Mouse (Mus musculus) forebrain, embryonic 10.5 days (tissue): ENCODE data around the gene Pik3ip1. TPM values are rescaled to one million over a fixed set of nuclear protein-coding genes. Genes with fewer than 3 reads are reported as not detected.

ENCODE experiments used
- DNase-seq: peaks from one replicate; pipeline ENCODE4 v3.0.0-alpha.2; 2017; ENCODE audit warnings: low spot score; ENCODE audit errors: extremely low spot score
- H3K27ac ChIP-seq: fragments of 300-500 bp; sonication (generic); 2 replicates; pipeline ENCODE4 v1.5.1; 2016; ENCODE audit warnings: mild to moderate bottlenecking
- H3K27me3 ChIP-seq: fragments of 300-500 bp; sonication (generic); 2 replicates; pipeline ENCODE4 v1.6.1; 2016; ENCODE audit warnings: mild to moderate bottlenecking; ENCODE audit not compliant: poor library complexity, severe bottlenecking
- H3K36me3 ChIP-seq: fragments of 300-500 bp; sonication (generic); replicated peaks from 2 replicates; pipeline ENCODE4 v1.6.1; 2016; ENCODE audit warnings: mild to moderate bottlenecking, moderate library complexity
- H3K4me1 ChIP-seq: fragments of 300-500 bp; sonication (generic); 2 replicates; pipeline ENCODE4 v1.6.1; 2016
- H3K4me3 ChIP-seq: fragments of 300-500 bp; sonication (generic); 2 replicates; pipeline ENCODE4 v1.5.1; 2016; ENCODE audit warnings: mild to moderate bottlenecking, moderate library complexity
- H3K9me3 ChIP-seq: fragments of 300-500 bp; sonication (generic); 2 replicates; pipeline ENCODE4 v1.6.1; 2016; ENCODE audit warnings: mild to moderate bottlenecking, moderate library complexity
- WGBS: fragments of 180-500 bp; shearing (Covaris S2); methylation state at CpG from one replicate; pipeline ENCODE4 v1.1.7; 2016; 5-methylcytosine and 5-hydroxymethylcytosine counted together
- polyA plus RNA-seq: library from polyadenylated mRNA; unstranded; fragments of >200 nt; fragmentation: Nextera tagmentation; extraction: Ambion mirVana; gene quantifications from 2 replicates; pipeline ENCODE4 v1.2.1, GENCODE M21; 2016

Pik3ip1 gene
- 5.6 and 6.2 TPM in 2 replicates for polyA plus RNA-seq

DNA sequence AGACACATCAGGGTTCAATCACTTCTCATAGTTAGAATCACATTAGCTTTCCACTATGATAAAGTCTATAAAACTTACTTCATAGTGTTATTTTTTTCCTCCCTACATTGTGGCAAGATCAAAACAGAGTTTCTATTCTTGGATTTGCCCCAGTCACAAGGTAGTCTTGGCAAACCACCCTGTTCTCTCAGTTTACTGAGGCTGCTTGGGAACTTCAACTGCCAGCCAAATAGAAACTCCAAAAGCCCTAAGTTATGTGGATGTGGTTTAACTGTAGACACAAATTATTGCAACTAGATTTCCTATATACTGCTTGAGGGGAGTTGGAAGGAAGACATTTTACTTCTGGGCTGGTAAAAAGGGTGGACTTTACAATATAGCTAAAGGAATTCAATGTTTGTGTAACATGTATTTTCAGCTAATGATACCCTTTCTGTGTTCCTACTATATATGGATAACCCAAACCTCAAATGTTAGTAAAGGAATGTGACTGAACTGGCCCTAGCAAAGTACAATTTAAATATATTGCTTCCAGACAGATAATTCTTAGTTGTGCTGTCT is at the start of gene Pik3ip1:
Gene Pik3ip1 (plus strand): TSS at position 511 of the 561 bp plus-strand sequence.
- Histone ChIP-seq H3K27ac (peak within 1 kb of the TSS; percentile 85), H3K4me3 (peak within 1 kb of the TSS; percentile 59), H3K27me3 (peaks cover 21% of the 10 kb centered on the region), H3K36me3 (no peaks in the 10 kb centered on the region), H3K4me1 (peaks cover 31% of the 10 kb centered on the region), H3K9me3 (no peaks in the 10 kb centered on the region)
- DNase-seq = no peak

DNA sequence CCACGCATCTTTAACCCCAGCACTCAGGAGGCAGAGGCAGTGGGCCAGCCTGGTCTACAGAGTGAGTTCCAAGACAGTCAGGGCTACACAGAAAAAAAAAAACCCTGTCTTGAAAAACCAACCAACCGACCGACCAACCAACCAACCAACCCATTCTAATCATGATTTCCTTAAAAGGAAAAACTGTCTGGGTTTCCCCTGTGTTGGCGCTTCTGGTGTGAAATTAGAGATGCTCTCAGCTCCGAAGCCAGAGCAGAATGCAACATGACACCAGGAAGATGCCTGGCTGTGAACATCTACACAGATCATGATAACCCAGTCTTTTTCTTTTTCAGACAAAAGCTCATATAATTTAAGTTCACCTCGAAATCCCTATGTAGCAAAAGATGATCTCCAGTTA is 47.3 kb upstream of the Pik3ip1 start:
- Histone ChIP-seq H3K36me3 (no peaks in the 10 kb centered on the region), H3K27me3 (no peaks in the 10 kb centered on the region), H3K9me3 (peaks cover 18% of the 10 kb centered on the region), H3K4me3 (no peak overlapping the region), H3K27ac (no peak overlapping the region), H3K4me1 (peaks cover 10% of the 10 kb centered on the region)
- no peak for DNase-seq
- 86% methylated on average over 6 of the region's 6 CpGs for WGBS

DNA sequence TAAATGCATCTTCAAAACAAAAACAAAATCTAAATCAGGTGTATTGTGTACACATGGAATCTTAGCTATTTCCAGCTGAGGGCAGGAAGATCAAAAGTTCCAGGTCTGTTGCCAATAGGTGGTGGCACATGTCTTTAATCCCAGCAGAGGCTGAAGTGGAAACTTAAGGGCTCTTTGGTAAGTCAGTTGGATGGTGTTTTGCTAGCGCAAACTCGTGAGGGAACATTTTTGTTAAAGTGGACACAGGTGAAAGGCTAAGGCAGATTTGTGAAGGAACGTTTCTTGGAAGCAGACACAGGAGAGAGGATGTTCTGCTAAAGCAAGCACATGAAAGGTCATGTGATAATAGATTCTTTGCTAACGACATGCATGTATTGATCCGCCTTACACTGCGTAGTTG is 46.6 kb upstream of the Pik3ip1 start:
- H3K9me3 ChIP-seq = peaks cover 18% of the 10 kb centered on the region
- peaks cover 17% of the 10 kb centered on the region for H3K4me1 ChIP-seq
- WGBS = 93% methylated on average over 6 of the region's 6 CpGs

DNA sequence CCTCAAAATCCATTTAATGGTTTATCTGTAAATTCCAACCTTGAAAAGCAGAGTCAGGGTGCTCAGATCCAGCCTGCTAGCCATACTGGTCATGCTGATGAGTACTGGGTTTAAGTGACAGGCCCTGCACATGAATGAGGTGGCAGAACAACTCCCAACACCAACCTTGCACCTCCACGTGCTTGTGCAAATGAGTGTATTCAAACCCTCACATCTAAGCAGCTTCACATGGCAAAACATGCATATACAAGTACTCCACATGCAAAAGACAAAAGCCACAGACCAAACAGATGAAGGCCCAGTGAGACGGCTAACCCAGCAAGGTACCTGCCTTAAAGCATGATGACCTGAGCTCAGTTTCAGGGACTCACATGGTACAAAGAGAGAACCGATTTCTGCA is 44.3 kb upstream of the Pik3ip1 start:
- Histone ChIP-seq H3K9me3 (peaks cover 17% of the 10 kb centered on the region), H3K27me3 (no peaks in the 10 kb centered on the region), H3K4me1 (peaks cover 20% of the 10 kb centered on the region), H3K36me3 (peaks cover 4% of the 10 kb centered on the region), H3K27ac (no peak overlapping the region), H3K4me3 (no peak overlapping the region)
- WGBS = 91% methylated on average over 3 of the region's 3 CpGs
- DNase-seq = no peak

More for the DNA sequence above, 46.6 kb upstream of the Pik3ip1 start:
- Histone ChIP-seq H3K27me3 (no peaks in the 10 kb centered on the region), H3K4me3 (no peak overlapping the region), H3K36me3 (no peaks in the 10 kb centered on the region), H3K27ac (no peak overlapping the region)
- no peak for DNase-seq

DNA sequence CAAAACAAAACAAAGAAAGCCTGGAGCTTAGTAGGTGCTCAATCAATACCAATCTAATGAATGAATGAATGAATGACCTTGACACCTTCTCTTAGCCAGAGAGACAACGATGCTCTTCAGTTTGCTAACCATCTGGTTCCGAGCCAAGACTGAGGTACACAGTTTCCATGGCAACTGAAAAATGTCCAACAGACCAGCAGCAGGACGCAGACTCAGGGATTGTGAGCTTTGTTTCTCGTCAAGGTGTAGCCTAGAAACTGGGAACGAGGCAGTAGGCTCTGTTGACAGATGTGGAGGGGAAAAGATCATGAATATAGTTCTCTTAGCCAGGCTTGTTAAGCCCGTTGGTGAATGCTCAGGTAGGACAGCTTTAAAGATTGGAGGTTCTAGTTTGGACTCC is 43.1 kb upstream of the Pik3ip1 start:
- no peak overlapping the region for H3K4me3 ChIP-seq
- peaks cover 6% of the 10 kb centered on the region; the same call in 1 of the 2 replicates for H3K9me3 ChIP-seq
- no peak for DNase-seq
- 65% methylated on average over 6 of the region's 6 CpGs for WGBS
- H3K36me3 ChIP-seq = peaks cover 14% of the 10 kb centered on the region
- no peaks in the 10 kb centered on the region for H3K27me3 ChIP-seq
- H3K27ac ChIP-seq = no peak overlapping the region
- H3K4me1 ChIP-seq = peaks cover 25% of the 10 kb centered on the region

DNA sequence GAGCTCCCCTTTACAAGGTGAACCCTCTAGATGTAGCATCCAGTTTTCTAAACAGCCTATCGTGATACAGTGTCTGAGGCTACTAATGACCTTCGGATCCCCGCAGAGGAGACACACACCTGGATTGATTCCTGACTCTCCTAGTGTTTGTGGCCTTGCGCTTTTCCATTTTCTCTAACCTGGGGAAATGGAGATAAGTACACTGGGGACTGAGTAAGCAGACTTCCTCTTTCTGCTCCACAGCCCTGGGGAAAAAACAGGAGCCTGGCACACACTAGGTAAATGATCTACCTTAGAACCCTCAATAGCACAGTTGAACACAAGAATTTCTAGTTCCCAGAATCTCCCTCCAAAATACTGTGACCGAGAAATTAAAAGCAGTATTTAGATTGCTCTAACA is 42.3 kb upstream of the Pik3ip1 start:
- peaks cover 30% of the 10 kb centered on the region for H3K4me1 ChIP-seq
- 70% methylated on average over 5 of the region's 5 CpGs for WGBS
- H3K27me3 ChIP-seq = no peaks in the 10 kb centered on the region
- peaks cover 15% of the 10 kb centered on the region for H3K36me3 ChIP-seq
- no peak for DNase-seq
- peak overlapping the region; percentile 100 for H3K27ac ChIP-seq
- H3K4me3 ChIP-seq = peak overlapping the region; percentile 95
- H3K9me3 ChIP-seq = peaks cover 6% of the 10 kb centered on the region; the same call in 1 of the 2 replicates

DNA sequence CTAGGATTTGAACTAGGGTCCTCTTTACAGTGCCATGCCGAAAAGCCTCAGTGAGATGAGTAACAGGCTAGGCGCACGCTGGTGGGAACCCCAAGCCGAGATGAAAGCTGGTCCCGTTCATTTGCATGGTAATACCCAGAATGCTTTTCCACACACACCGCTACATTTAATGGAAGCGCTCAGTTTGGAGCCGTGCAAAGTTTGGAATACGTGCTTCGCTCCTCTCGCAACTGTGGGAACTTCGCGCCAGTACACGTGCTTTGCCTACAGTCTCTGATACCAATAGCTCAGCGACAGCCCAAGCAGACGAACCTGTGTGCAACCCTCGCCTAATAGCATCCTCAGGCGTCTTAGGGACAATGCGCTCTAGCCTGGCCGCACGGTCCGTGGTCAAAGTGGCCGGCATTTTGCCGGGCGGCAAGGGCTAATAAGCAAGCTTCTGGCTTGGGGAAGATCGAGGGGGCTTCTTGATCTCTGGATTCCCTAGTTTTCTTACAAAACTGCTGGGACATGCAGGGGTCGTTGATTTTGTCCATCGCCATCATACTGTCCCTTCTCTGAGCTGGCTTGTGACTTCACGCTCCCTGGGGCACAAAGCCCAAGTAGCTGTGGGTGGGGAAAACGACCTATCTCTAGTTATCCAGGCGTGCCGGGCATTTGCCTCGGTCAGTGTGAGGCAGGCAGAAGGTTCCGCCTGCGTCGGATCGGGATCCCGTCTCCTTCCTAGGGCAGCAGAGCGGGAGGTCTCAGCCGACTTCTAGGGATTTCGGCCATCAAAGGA is 41.5 kb upstream of the Pik3ip1 start, which contains the start of gene Patz1:
Gene Patz1 (plus strand): TSS at position 354 of the 781 bp plus-strand sequence.
- Histone ChIP-seq H3K9me3 (0 out of 2 replicates have a peak, but pooled peaks cover 6% of the 10 kb centered on the region), H3K27ac (peak within 1 kb of the TSS; percentile 100), H3K27me3 (no peaks in the 10 kb centered on the region), H3K4me1 (peaks cover 38% of the 10 kb centered on the region), H3K36me3 (peaks cover 23% of the 10 kb centered on the region), H3K4me3 (peak within 1 kb of the TSS; percentile 95)
- peak; percentile 73 for DNase-seq
- WGBS = under 1% methylated on average over 41 of the region's 41 CpGs

DNA sequence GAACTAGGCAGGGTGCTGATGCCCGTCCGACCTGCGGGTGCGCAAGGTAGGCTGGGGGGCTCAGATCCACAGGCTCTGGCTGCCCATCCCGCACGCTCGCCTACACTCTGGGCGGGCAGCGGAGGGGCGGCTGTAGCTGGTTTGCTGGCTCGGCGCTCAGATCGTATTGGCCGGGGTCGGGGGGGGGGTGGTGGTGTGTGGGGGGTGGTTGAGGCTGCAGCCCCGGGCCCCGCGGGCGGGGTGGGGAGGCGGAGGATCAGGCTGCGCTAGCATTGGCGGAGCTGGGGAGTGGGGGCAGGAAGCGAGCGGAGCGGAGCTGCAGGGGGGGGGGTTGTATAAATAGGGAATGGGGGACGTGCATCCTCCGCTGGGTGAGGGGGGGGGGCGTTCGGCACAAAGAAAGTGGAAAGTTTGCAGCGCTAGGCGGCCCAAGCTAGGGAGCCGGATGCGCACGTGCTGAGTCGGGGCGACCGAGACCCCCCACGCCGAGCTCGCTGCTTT is 40.8 kb upstream of the Pik3ip1 start:
- peak overlapping the region; percentile 95 for H3K4me3 ChIP-seq
- H3K36me3 ChIP-seq = peaks cover 30% of the 10 kb centered on the region
- H3K27ac ChIP-seq = peak overlapping the region; percentile 100
- peak; percentile 92 for DNase-seq
- H3K27me3 ChIP-seq = no peaks in the 10 kb centered on the region
- H3K9me3 ChIP-seq = 0 out of 2 replicates have a peak, but pooled peaks cover 6% of the 10 kb centered on the region
- WGBS = under 1% methylated on average over 39 of the region's 40 CpGs
- H3K4me1 ChIP-seq = peaks cover 44% of the 10 kb centered on the region

DNA sequence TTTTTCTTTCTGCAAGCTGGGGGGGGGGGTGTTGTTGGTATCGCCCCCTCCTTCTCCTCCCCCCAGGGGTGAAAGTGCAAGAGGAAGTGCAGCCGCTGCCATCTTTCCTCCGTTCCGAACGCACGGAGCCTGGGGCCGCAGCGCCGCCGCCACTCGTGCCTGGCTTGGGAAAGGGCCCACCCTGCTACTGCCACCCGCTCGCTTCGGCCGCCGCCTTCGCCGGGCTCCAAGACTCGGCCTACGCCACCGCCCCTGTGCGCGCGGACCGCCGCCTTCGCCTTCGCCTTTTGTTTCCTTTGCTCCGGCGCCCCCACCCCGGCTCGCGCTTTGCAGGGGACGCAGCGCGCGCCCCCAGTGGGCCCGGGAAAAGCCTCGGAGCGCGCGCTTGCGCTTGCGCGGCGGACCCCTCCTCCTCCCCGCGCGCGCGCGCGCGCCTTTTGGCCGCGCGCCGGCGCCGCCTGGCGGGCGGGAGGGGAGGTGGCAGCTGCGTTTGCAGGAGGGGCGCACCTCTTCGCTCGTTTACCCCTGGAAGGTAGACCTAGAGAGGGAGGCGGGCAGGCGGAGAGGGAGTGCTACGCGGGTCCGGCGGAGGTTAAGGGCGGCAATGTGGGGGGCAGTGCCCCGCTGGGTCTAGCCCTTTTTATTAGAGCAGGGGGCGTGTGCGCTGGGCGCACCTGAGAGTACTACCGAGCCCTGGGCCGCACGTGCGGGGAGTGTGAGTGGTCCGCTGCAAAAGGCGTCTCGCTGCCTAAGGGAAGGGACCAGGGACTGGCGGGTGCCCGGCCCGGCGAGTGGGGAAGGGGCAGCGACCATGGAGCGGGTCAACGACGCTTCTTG is 40.2 kb upstream of the Pik3ip1 start:
- under 1% methylated on average over 91 of the region's 92 CpGs for WGBS
- Histone ChIP-seq H3K4me3 (peak overlapping the region; percentile 95), H3K4me1 (peaks cover 51% of the 10 kb centered on the region), H3K36me3 (peaks cover 36% of the 10 kb centered on the region), H3K27ac (peak overlapping the region; percentile 100), H3K9me3 (0 out of 2 replicates have a peak, but pooled peaks cover 6% of the 10 kb centered on the region), H3K27me3 (no peaks in the 10 kb centered on the region)
- no peak for DNase-seq

DNA sequence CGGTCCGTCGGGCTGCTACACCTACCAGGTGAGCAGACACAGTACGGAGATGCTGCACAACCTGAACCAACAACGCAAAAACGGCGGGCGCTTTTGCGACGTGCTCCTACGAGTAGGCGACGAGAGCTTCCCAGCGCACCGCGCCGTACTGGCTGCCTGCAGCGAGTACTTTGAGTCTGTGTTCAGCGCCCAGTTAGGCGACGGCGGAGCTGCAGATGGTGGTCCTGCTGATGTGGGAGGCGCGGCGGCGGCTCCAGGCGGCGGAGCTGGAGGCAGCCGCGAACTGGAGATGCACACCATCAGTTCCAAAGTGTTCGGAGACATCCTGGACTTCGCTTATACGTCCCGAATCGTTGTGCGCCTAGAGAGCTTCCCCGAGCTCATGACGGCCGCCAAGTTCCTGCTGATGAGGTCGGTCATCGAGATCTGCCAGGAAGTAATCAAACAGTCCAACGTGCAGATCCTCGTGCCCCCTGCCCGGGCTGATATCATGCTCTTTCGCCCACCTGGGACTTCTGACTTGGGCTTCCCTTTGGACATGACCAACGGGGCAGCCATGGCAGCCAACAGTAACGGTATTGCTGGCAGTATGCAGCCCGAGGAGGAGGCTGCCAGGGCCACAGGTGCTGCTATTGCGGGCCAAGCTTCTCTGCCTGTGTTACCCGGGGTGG is 39.4 kb upstream of the Pik3ip1 start:
- peak; percentile 55 for DNase-seq
- H3K4me1 ChIP-seq = peaks cover 58% of the 10 kb centered on the region
- WGBS = under 1% methylated on average over 50 of the region's 50 CpGs

DNA sequence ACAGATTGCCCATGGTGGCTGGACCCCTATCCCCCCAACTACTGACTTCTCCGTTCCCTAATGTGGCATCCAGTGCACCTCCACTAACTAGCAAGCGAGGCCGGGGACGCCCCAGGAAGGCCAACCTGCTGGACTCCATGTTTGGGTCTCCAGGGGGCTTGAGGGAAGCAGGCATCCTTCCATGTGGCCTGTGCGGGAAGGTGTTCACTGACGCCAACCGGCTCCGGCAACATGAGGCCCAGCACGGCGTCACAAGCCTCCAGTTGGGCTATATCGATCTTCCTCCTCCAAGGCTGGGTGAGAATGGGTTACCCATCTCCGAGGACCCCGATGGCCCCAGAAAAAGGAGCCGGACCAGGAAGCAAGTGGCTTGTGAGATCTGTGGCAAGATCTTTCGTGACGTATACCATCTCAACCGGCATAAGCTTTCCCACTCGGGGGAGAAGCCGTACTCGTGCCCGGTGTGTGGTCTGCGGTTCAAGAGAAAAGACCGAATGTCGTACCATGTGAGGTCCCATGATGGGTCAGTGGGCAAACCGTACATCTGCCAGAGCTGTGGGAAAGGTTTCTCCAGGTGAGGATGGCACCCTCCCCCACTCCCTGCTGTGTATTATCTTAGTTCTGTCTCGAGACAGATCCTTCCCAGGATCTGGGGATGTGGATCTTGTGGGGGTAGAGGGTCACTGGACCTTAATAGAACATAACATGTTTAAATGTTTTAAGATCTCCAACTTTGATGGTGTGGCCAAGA is 38.7 kb upstream of the Pik3ip1 start:
- under 1% methylated on average over 26 of the region's 26 CpGs for WGBS
- Histone ChIP-seq H3K9me3 (0 out of 2 replicates have a peak, but pooled peaks cover 6% of the 10 kb centered on the region), H3K4me1 (peaks cover 65% of the 10 kb centered on the region), H3K27me3 (no peaks in the 10 kb centered on the region), H3K36me3 (peaks cover 51% of the 10 kb centered on the region), H3K27ac (peak overlapping the region; percentile 100), H3K4me3 (peak overlapping the region; percentile 95)
- peak; percentile 48 for DNase-seq

More for the DNA sequence above, 39.4 kb upstream of the Pik3ip1 start:
- 0 out of 2 replicates have a peak, but pooled peaks cover 6% of the 10 kb centered on the region for H3K9me3 ChIP-seq
- peak overlapping the region; percentile 95 for H3K4me3 ChIP-seq
- no peaks in the 10 kb centered on the region for H3K27me3 ChIP-seq
- H3K27ac ChIP-seq = peak overlapping the region; percentile 100
- peaks cover 44% of the 10 kb centered on the region for H3K36me3 ChIP-seq
